Comparison of ENCODE assay signal across 14 mouse cellular contexts in genomic region chr2:38144067-38144779, GRCm38 (mm10).
DNase-seq lines count a peak whose midpoint lies in the region; ATAC-seq and TF ChIP-seq lines count a peak whose summit lies in the region.
"Had no signal": no experiment of that assay in that cellular context is flagged by ENCODE, and none has a peak within 500 bp of the region (broad histone marks: within the 10 kb centered on the region; RNA-seq: fewer than 3 reads in every experiment).

No protein-coding gene starts in this region.

- H3K27me3 ChIP-seq in forebrain, embryonic 13.5 days: no peaks in the 10 kb centered on the region
- peaks cover 32% of the 10 kb centered on the region for H3K27me3 ChIP-seq in midbrain, embryonic 10.5 days (ENCODE audit: low read depth, poor library complexity, severe bottlenecking)
- H3K27me3 ChIP-seq: heart, embryonic 15.5 days had no signal

- H3K9ac ChIP-seq in forebrain, embryonic 13.5 days: no peak overlapping the region
- H3K9ac ChIP-seq: heart, embryonic 15.5 days had no signal

- peak overlapping the region; percentile 82 for H3K27ac ChIP-seq in forebrain, embryonic 13.5 days
- peak overlapping the region; percentile 58; the same call in 1 of the 2 replicates for H3K27ac ChIP-seq in midbrain, embryonic 10.5 days (replicated peaks)
- H3K27ac ChIP-seq: heart, embryonic 15.5 days had no signal

- no peak for TF ChIP-seq CTCF in brain, embryonic 14.5 days (IDR thresholded peaks at IDR 0.05; ENCODE audit: borderline replicate concordance, extremely low read depth, insufficient read depth, insufficient read length)

- WGBS in forebrain, embryonic 13.5 days: 2% methylated on average over 8 of the region's 8 CpGs
- 18% methylated on average over 8 of the region's 8 CpGs for WGBS in midbrain, embryonic 10.5 days

- DNase-seq in brain, adult 2 months (ENCODE audit: low read depth, low spot score): peak; percentile 59
- peak; percentile 95 for DNase-seq in brain, embryonic 14.5 days (ENCODE audit: low read depth)
- DNase-seq in midbrain, embryonic 10.5 days (ENCODE audit: low spot score): peak; percentile 56
- no peak for DNase-seq in ovary, adult 18-20 months (ENCODE audit: low spot score)
- no peak for DNase-seq in heart, postnatal 25 days (ENCODE audit: low spot score)
- no peak for DNase-seq in MN1 (ENCODE audit: low spot score)
- DNase-seq in cerebellum, adult 9-10 months: no peak
- DNase-seq: cerebellum, adult 2 months; gastrocnemius, postnatal 14 days; kidney, adult 8-10 months; lung, postnatal 14 days; thymus, adult 2 months had no signal

- intact Hi-C loops in heart, postnatal 25 days (cut with DNase I): no loop called here

- peak overlapping the region; percentile 24 for H3K4me2 ChIP-seq in forebrain, embryonic 13.5 days
- H3K4me2 ChIP-seq: heart, embryonic 15.5 days had no signal

- peak; percentile 91 for ATAC-seq in forebrain, embryonic 13.5 days

- H3K4me3 ChIP-seq in forebrain, embryonic 13.5 days: no peak overlapping the region
- no peak overlapping the region for H3K4me3 ChIP-seq in midbrain, embryonic 10.5 days
- H3K4me3 ChIP-seq: heart, embryonic 15.5 days had no signal

- no peaks in the 10 kb centered on the region for H3K36me3 ChIP-seq in forebrain, embryonic 13.5 days (ENCODE audit: poor library complexity, severe bottlenecking)
- no peaks in the 10 kb centered on the region for H3K36me3 ChIP-seq in midbrain, embryonic 10.5 days
- H3K36me3 ChIP-seq: heart, embryonic 15.5 days had no signal

- peaks cover 60% of the 10 kb centered on the region for H3K4me1 ChIP-seq in forebrain, embryonic 13.5 days
- peaks cover 72% of the 10 kb centered on the region for H3K4me1 ChIP-seq in midbrain, embryonic 10.5 days

- H3K9me3 ChIP-seq in forebrain, embryonic 13.5 days (replicated peaks): no peaks in the 10 kb centered on the region
- no peaks in the 10 kb centered on the region for H3K9me3 ChIP-seq in midbrain, embryonic 10.5 days (replicated peaks)
- H3K9me3 ChIP-seq: heart, embryonic 15.5 days had no signal

- no peak for TF ChIP-seq POLR2A in brain, embryonic 14.5 days (IDR thresholded peaks at IDR 0.05; ENCODE audit: borderline replicate concordance, extremely low read depth, insufficient read depth, insufficient read length, poor library complexity, severe bottlenecking)

Comparison
In these comparisons a context has a peak if more than half of its experiments do, and no peak if none do; other contexts are left out.
1. DNase-seq: peak in brain, adult 2 months (single experiment), brain, embryonic 14.5 days (single experiment) and midbrain, embryonic 10.5 days (single experiment); none in ovary, adult 18-20 months (single experiment), heart, postnatal 25 days (single experiment), MN1 (single experiment) and cerebellum, adult 9-10 months (single experiment).